Mouse (Mus musculus) urinary bladder, adult 2 months (tissue): Measurements from ENCODE around the gene Arl15. TPM values are rescaled to one million over a fixed set of nuclear protein-coding genes. Genes with fewer than 3 reads are reported as not detected.
"Not testable (repeated sequence)": the region's sequence is repeated elsewhere in the genome, so short reads cannot be mapped to it uniquely, and the experiment has no call there.

Experiments used
- DNase-seq: peaks from one replicate; pipeline ENCODE4 v3.0.0; 2022; ENCODE audit warnings: low spot score
- polyA plus RNA-seq: library from polyadenylated mRNA; depleted of rRNA; stranded (reverse); fragments of >200 nt; gene quantifications from 2 replicates; pipeline ENCODE4 v1.2.3, GENCODE M21; 2012; rRNA removed

The Arl15 gene
- polyA plus RNA-seq = 2.8 and 6.9 TPM in 2 replicates

GRCm38 (mm10) chr13:113794039-113794704 lies at the start of gene Arl15:
Arl15 (plus strand) TSS chr13:113794505.
- DNase-seq = peak; percentile 97

GRCm38 (mm10) chr13:113745301-113745700 lies 49.0 kb upstream of the Arl15 start:
- no peak for DNase-seq

GRCm38 (mm10) chr13:113750766-113751165 lies 43.5 kb upstream of the Arl15 start:
- DNase-seq = no peak

- no peak for DNase-seq
These were observed 39.3 kb upstream of the Arl15 start for GRCm38 (mm10) chr13:113754731-113755689.

- no peak for DNase-seq
These were observed 38.5 kb upstream of the Arl15 start for GRCm38 (mm10) chr13:113755779-113756178.

- no peak for DNase-seq
These were observed 32.6 kb upstream of the Arl15 start for GRCm38 (mm10) chr13:113761717-113762116.

GRCm38 (mm10) chr13:113762766-113763516 lies 31.4 kb upstream of the Arl15 start:
- no peak for DNase-seq

GRCm38 (mm10) chr13:113765411-113765810 lies 28.9 kb upstream of the Arl15 start:
- DNase-seq = no peak

- no peak for DNase-seq
These were observed 24.5 kb upstream of the Arl15 start for GRCm38 (mm10) chr13:113769829-113770228.

GRCm38 (mm10) chr13:113770340-113770739 lies 24.0 kb upstream of the Arl15 start:
- DNase-seq = no peak

GRCm38 (mm10) chr13:113771340-113771739 lies 23.0 kb upstream of the Arl15 start:
- DNase-seq = no peak

- DNase-seq = no peak
These were observed 19.5 kb upstream of the Arl15 start for GRCm38 (mm10) chr13:113774799-113775198.

- no peak for DNase-seq
These were observed 18.8 kb upstream of the Arl15 start for GRCm38 (mm10) chr13:113775244-113776140.

- no peak for DNase-seq
These were observed 8.5 kb upstream of the Arl15 start for GRCm38 (mm10) chr13:113785803-113786202.

- no peak for DNase-seq
These were observed 7.2 kb upstream of the Arl15 start for GRCm38 (mm10) chr13:113787136-113787535.

GRCm38 (mm10) chr13:113790016-113790415 lies 4.3 kb upstream of the Arl15 start:
- not testable (repeated sequence) for DNase-seq

GRCm38 (mm10) chr13:113793637-113794036 lies 668 bp upstream of the Arl15 start:
- DNase-seq = no peak

GRCm38 (mm10) chr13:113794705-113795655 lies 675 bp downstream of the Arl15 start:
- peak; percentile 58 for DNase-seq

GRCm38 (mm10) chr13:113797378-113797777 lies 3.1 kb downstream of the Arl15 start:
- no peak for DNase-seq

GRCm38 (mm10) chr13:113799361-113799760 lies 5.1 kb downstream of the Arl15 start:
- no peak for DNase-seq
